Mouse (Mus musculus): Measurements from ENCODE around the gene Slc1a5. TPM values are rescaled to one million over a fixed set of nuclear protein-coding genes. Genes with fewer than 3 reads are reported as not detected.

Slc1a5 gene
- polyA plus RNA-seq (2012; rRNA removed): 38.8 and 53.1 TPM in 2 replicates

GRCm38 (mm10) chr7:16780825-16781554 lies at the start of gene Slc1a5:
Gene Slc1a5 (plus strand): TSS chr7:16781340.

GRCm38 (mm10) chr7:16738073-16738696 lies 43.0 kb upstream of the Slc1a5 start, which contains the start of gene Ap2s1:
Gene Ap2s1 (plus strand): TSS chr7:16738410.

GRCm38 (mm10) chr7:16815351-16815941 lies 34.3 kb downstream of the Slc1a5 start, which contains the start of gene Strn4:
Gene Strn4 (plus strand): TSS chr7:16815889.

GRCm38 (mm10) chr7:16816475-16817122 lies 35.5 kb downstream of the Slc1a5 start, which contains the start of gene Fkrp:
Gene Fkrp (minus strand): TSS chr7:16816732.

GRCm38 (mm10) chr7:16842645-16843063 lies 61.5 kb downstream of the Slc1a5 start, which contains the start of gene Prkd2:
Gene Prkd2 (plus strand): TSS chr7:16842902.

Other genes with a start within 250 kb of the Slc1a5 start
- gene Arhgap35, start 166.3 kb upstream of the Slc1a5 start, polyA plus RNA-seq (2012; rRNA removed): 6.0 and 6.4 TPM in 2 replicates
- not detected in 2 replicates for gene Ceacam15, start 105.6 kb upstream of the Slc1a5 start, polyA plus RNA-seq (2012; rRNA removed)
- gene Ceacam9, start 59.4 kb upstream of the Slc1a5 start, polyA plus RNA-seq (2012; rRNA removed): 0.16 TPM in 1 of 2 replicates, not detected in the other
- 208 and 306 TPM in 2 replicates for gene Ap2s1, start 42.9 kb upstream of the Slc1a5 start, polyA plus RNA-seq (2012; rRNA removed)
- gene Strn4, start 34.5 kb downstream of the Slc1a5 start, polyA plus RNA-seq (2012; rRNA removed): 67.8 and 69.3 TPM in 2 replicates
- 11.9 and 19.0 TPM in 2 replicates for gene Fkrp, start 35.4 kb downstream of the Slc1a5 start, polyA plus RNA-seq (2012; rRNA removed)
- gene Prkd2, start 61.6 kb downstream of the Slc1a5 start, polyA plus RNA-seq (2012; rRNA removed): 13.5 and 16.1 TPM in 2 replicates
- gene Dact3, start 94.0 kb downstream of the Slc1a5 start, polyA plus RNA-seq (2012; rRNA removed): 30.7 and 76.5 TPM in 2 replicates
- gene Gng8, start 110.4 kb downstream of the Slc1a5 start, polyA plus RNA-seq (2012; rRNA removed): 5.1 and 6.2 TPM in 2 replicates
- gene Ptgir, start 125.2 kb downstream of the Slc1a5 start, polyA plus RNA-seq (2012; rRNA removed): 1.8 and 3.1 TPM in 2 replicates
- gene Calm3, start 142.8 kb downstream of the Slc1a5 start, polyA plus RNA-seq (2012; rRNA removed): 145 and 149 TPM in 2 replicates
- 1.8 and 3.2 TPM in 2 replicates for gene Pnmal2, start 163.3 kb downstream of the Slc1a5 start, polyA plus RNA-seq (2012; rRNA removed)
- 0.04 and 0.08 TPM in 2 replicates for gene Pnmal1, start 178.3 kb downstream of the Slc1a5 start, polyA plus RNA-seq (2012; rRNA removed)
- 0.01 TPM in 1 of 2 replicates, not detected in the other for gene Gm42372, start 201.7 kb downstream of the Slc1a5 start, polyA plus RNA-seq (2012; rRNA removed)
- gene Ccdc8, start 211.4 kb downstream of the Slc1a5 start, polyA plus RNA-seq (2012; rRNA removed): 0.70 TPM in 2 replicates
- 124 and 163 TPM in 2 replicates for gene Ppp5c, start 246.6 kb downstream of the Slc1a5 start, polyA plus RNA-seq (2012; rRNA removed)

Data from stomach, adult 2 months (tissue).